Mouse (Mus musculus): ENCODE results near the gene Soat1.

DNA sequence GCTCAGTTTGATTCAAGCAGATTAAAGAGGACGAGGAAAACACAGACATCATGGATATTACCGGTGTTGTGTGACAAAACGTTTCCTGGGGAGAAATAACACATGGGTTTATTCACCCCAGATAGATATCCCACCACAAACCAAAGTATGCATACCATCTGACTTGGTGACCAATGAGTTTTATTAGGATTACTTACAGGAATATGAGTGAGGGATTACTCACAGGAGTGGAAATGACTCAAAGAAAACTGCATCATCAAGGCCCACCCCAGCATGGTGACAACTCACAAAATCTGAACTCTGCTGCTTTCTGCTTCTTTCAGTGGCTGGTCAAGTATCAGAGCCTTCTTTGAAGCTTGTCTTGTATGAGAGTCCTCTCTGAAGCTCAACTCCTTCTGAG, 33.6 kb upstream of the Soat1 start:
- TF ChIP-seq CTCF (IDR thresholded peaks at IDR 0.05; ENCODE audit: low read depth) = no peak
- no peak for TF ChIP-seq EP300 (IDR thresholded peaks at IDR 0.05; ENCODE audit: low read depth)

Data from liver, embryonic 14.5 days (tissue).